Mouse (Mus musculus): ENCODE results near the gene Hgfac. TPM values are rescaled to one million over a fixed set of nuclear protein-coding genes. Genes with fewer than 3 reads are reported as not detected.

Hgfac gene
- total and polyA plus RNA-seq, 3 experiments, result not detected

GRCm38 (mm10) chr5:35069841-35070240, 28.5 kb downstream of the Hgfac start:
- Histone ChIP-seq H3K9me3 (replicated peaks; ENCODE audit: low read length) (no peaks in the 10 kb centered on the region), H3K9ac (ENCODE audit: insufficient read depth, low read depth) (no peak overlapping the region), H3K4me1 (ENCODE audit: control insufficient read depth in 1 of 2, insufficient read depth in 2 of 2) (no peaks in the 10 kb centered on the region), H3K4me3 (replicated peaks in 1 of 3; ENCODE audit: low read depth in 2 of 3, low read length in 2 of 3, poor library complexity in 1 of 3) (no peak overlapping the region), H3K36me3 (replicated peaks in 1 of 2; ENCODE audit: control insufficient read depth in 1 of 2, insufficient read depth in 1 of 2, low read length in 1 of 2) (no peaks in the 10 kb centered on the region), H3K27me3 (replicated peaks) (peaks cover 92% of the 10 kb centered on the region), H3K79me2 (replicated peaks; ENCODE audit: control insufficient read depth, extremely low read depth, insufficient read depth, poor library complexity, severe bottlenecking) (no peaks in the 10 kb centered on the region), H3K4me2 (ENCODE audit: insufficient read depth, low read depth, poor library complexity, severe bottlenecking) (no peak overlapping the region), H3K27ac (ENCODE audit: insufficient read depth, low read depth) (no peak overlapping the region)
- dilution Hi-C loops (cut with MboI; ENCODE audit: extremely low pct_ligation_motif_present, extremely low pct_unique_long_range_greater_than_20kb, low sequenced_read_pairs) (no loop called here), in situ Hi-C loops (cut with MboI; ENCODE audit: low pct_ligation_motif_present, low pct_unique_long_range_greater_than_20kb, low sequenced_read_pairs) (no loop called here)
- TF ChIP-seq RCOR1 (conservative IDR thresholded peaks at IDR 0.05; ENCODE audit: low read depth, low read length), result no peak
- TF ChIP-seq EP300 (IDR thresholded peaks at IDR 0.05; ENCODE audit: low read length), result no peak
- TF ChIP-seq GABPA (IDR thresholded peaks at IDR 0.05; ENCODE audit: insufficient replicate concordance, low read depth, low read length), result no peak
- no peak for TF ChIP-seq ZKSCAN1 (IDR thresholded peaks at IDR 0.05; ENCODE audit: borderline replicate concordance, low read depth, low read length)
- no peak for TF ChIP-seq MAX (IDR thresholded peaks at IDR 0.05; ENCODE audit: low read length)
- TF ChIP-seq USF1 (IDR thresholded peaks at IDR 0.05; ENCODE audit: low read depth, low read length), result no peak
- TF ChIP-seq HCFC1 (IDR thresholded peaks at IDR 0.05; ENCODE audit: low read depth, low read length), result no peak
- no peak for TF ChIP-seq CHD2 (IDR thresholded peaks at IDR 0.05; ENCODE audit: low read length)
- no peak for TF ChIP-seq UBTF (IDR thresholded peaks at IDR 0.05; ENCODE audit: low read depth, low read length)
- TF ChIP-seq ZMIZ1 (IDR thresholded peaks at IDR 0.05; ENCODE audit: low read depth, low read length), result no peak
- TF ChIP-seq RAD21 (IDR thresholded peaks at IDR 0.05; ENCODE audit: low read depth, low read length), result no peak
- no peak for TF ChIP-seq ELF1 (IDR thresholded peaks at IDR 0.05; ENCODE audit: low read depth, low read length)
- no peak for TF ChIP-seq CHD1 (IDR thresholded peaks at IDR 0.05; ENCODE audit: low read depth, low read length)
- no peak for TF ChIP-seq E2F4 (IDR thresholded peaks at IDR 0.05; ENCODE audit: insufficient replicate concordance, low read depth, low read length)
- TF ChIP-seq TBP (conservative IDR thresholded peaks at IDR 0.05; ENCODE audit: low read depth, low read length), result no peak
- TF ChIP-seq JUN (IDR thresholded peaks at IDR 0.05; ENCODE audit: insufficient read depth, low read depth, low read length), result no peak
- no peak for TF ChIP-seq ZNF384 (IDR thresholded peaks at IDR 0.05; ENCODE audit: low read depth, low read length)
- TF ChIP-seq SMC3 (IDR thresholded peaks at IDR 0.05; ENCODE audit: low read depth, low read length), result no peak
- TF ChIP-seq POLR2A (IDR thresholded peaks at IDR 0.05; ENCODE audit: low read depth, low read length), result no peak
- no peak for TF ChIP-seq MXI1 (IDR thresholded peaks at IDR 0.05; ENCODE audit: low read depth, low read length)
- no peak for DNase-seq (ENCODE audit: extremely low read depth)

DNA sequence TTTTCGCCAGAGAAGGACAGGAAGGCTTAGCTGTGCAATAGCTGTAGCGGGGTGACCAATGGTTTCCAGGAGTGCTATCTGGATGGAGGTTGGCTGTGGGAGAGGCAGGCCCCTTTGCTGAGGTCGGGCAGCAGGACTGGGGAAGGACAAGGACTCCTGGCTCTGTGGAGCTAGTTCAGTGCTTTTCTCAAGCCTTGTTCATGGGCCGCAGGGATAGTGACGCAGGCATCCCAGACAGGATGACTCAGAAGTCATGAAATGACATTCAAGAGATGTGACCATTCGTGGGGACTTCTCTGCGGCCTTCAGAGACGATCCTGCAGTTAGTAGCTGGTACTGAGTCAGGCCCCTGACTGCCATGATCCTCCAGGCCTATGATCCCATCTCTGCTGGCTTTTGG, 29.0 kb downstream of the Hgfac start:
- Histone ChIP-seq H3K36me3 (replicated peaks in 1 of 2; ENCODE audit: control insufficient read depth in 1 of 2, insufficient read depth in 1 of 2, low read length in 1 of 2) (no peaks in the 10 kb centered on the region), H3K27ac (ENCODE audit: insufficient read depth, low read depth) (no peak overlapping the region), H3K9me3 (replicated peaks; ENCODE audit: low read length) (no peaks in the 10 kb centered on the region), H3K4me1 (ENCODE audit: control insufficient read depth in 1 of 2, insufficient read depth in 2 of 2) (no peaks in the 10 kb centered on the region), H3K4me2 (ENCODE audit: insufficient read depth, low read depth, poor library complexity, severe bottlenecking) (no peak overlapping the region), H3K27me3 (replicated peaks) (peaks cover 93% of the 10 kb centered on the region), H3K9ac (ENCODE audit: insufficient read depth, low read depth) (no peak overlapping the region), H3K4me3 (replicated peaks in 1 of 3; ENCODE audit: low read depth in 2 of 3, low read length in 2 of 3, poor library complexity in 1 of 3) (no peak overlapping the region), H3K79me2 (replicated peaks; ENCODE audit: control insufficient read depth, extremely low read depth, insufficient read depth, poor library complexity, severe bottlenecking) (no peaks in the 10 kb centered on the region)
- in situ Hi-C loops (cut with MboI; ENCODE audit: low pct_ligation_motif_present, low pct_unique_long_range_greater_than_20kb, low sequenced_read_pairs) (no loop called here), dilution Hi-C loops (cut with MboI; ENCODE audit: extremely low pct_ligation_motif_present, extremely low pct_unique_long_range_greater_than_20kb, low sequenced_read_pairs) (no loop called here)
- DNase-seq (ENCODE audit: extremely low read depth), result no peak
- no peak for TF ChIP-seq UBTF (IDR thresholded peaks at IDR 0.05; ENCODE audit: low read depth, low read length)
- no peak for TF ChIP-seq E2F4 (IDR thresholded peaks at IDR 0.05; ENCODE audit: insufficient replicate concordance, low read depth, low read length)
- TF ChIP-seq NRF1 (IDR thresholded peaks at IDR 0.05; ENCODE audit: low read depth, low read length), result no peak
- no peak for TF ChIP-seq JUND (conservative IDR thresholded peaks at IDR 0.05; ENCODE audit: low read depth, low read length)
- no peak for TF ChIP-seq ZMIZ1 (IDR thresholded peaks at IDR 0.05; ENCODE audit: low read depth, low read length)
- no peak for TF ChIP-seq MAX (IDR thresholded peaks at IDR 0.05; ENCODE audit: low read length)
- no peak for TF ChIP-seq NELFE (IDR thresholded peaks at IDR 0.05; ENCODE audit: low read depth, low read length)
- no peak for TF ChIP-seq MXI1 (IDR thresholded peaks at IDR 0.05; ENCODE audit: low read depth, low read length)
- no peak for TF ChIP-seq TBP (conservative IDR thresholded peaks at IDR 0.05; ENCODE audit: low read depth, low read length)

Measured in CH12.LX (cell line).